Mouse (Mus musculus): ENCODE results near the gene Sfxn2.

GRCm38 (mm10) chr19:46550385-46550784 lies 22.8 kb upstream of the Sfxn2 start:
- TF ChIP-seq CTCF (IDR thresholded peaks at IDR 0.05; ENCODE audit: low read depth, low read length): no peak
- TF ChIP-seq POLR2A (IDR thresholded peaks at IDR 0.05; ENCODE audit: insufficient read depth, low read length): no peak
- TF ChIP-seq EP300 (IDR thresholded peaks at IDR 0.05; ENCODE audit: insufficient read depth, low read depth, low read length): no peak

Measured in ES-Bruce4 (cell line).